Mouse (Mus musculus) liver, embryonic 16.5 days (tissue): ENCODE measurements at regions not wholly inside any gene's neighbourhood (a gene's known extent, or its start where the extent isn't known, plus 50 kb on each side); places are given as distances from the start of the nearest gene placed in this dataset.
"Not testable (repeated sequence)": the region's sequence is repeated elsewhere in the genome, so short reads cannot be mapped to it uniquely, and the experiment has no call there.

Experiments used
- ATAC-seq: fragments of 200-750 bp; cut with Nextera tagmentation; 2 replicates; pipeline ENCODE4 v1.8.0; 2017; ENCODE audit warnings: low read depth, mild to moderate bottlenecking, moderate number of reproducible peaks, moderate library complexity
- H3K27ac ChIP-seq: fragments of 300-500 bp; sonication (generic); 2 replicates; pipeline ENCODE4 v1.5.1; 2014; ENCODE audit warnings: mild to moderate bottlenecking, low read length
- H3K27me3 ChIP-seq: fragments of 300-500 bp; sonication (generic); 2 replicates; pipeline ENCODE4 v1.6.1; 2014; ENCODE audit warnings: low read depth, low read length, mixed read lengths; ENCODE audit not compliant: control insufficient read depth, insufficient read depth
- H3K36me3 ChIP-seq: fragments of 300-500 bp; sonication (generic); 2 replicates; pipeline ENCODE4 v1.6.1; 2014; ENCODE audit warnings: mild to moderate bottlenecking; ENCODE audit not compliant: control insufficient read depth, insufficient read depth
- H3K4me1 ChIP-seq: fragments of 300-500 bp; sonication (generic); 2 replicates; pipeline ENCODE4 v1.6.1; 2014; ENCODE audit warnings: low read depth, low read length, mixed read lengths; ENCODE audit not compliant: control insufficient read depth
- H3K4me2 ChIP-seq: fragments of 300-500 bp; sonication (generic); 2 replicates; pipeline ENCODE4 v1.6.1; 2014; ENCODE audit warnings: low read depth, low read length, mixed read lengths
- H3K4me3 ChIP-seq: fragments of 300-500 bp; sonication (generic); 2 replicates; pipeline ENCODE4 v1.5.1; 2014; ENCODE audit warnings: low read depth, mild to moderate bottlenecking, low read length
- H3K9ac ChIP-seq: fragments of 300-500 bp; sonication (generic); 2 replicates; pipeline ENCODE4 v1.6.1; 2014; ENCODE audit warnings: low read depth, low read length
- H3K9me3 ChIP-seq: fragments of 300-500 bp; sonication (generic); replicated peaks from 2 replicates; pipeline ENCODE4 v1.6.1; 2016; ENCODE audit warnings: low read length; ENCODE audit not compliant: control insufficient read depth
- WGBS: fragments of 180-500 bp; shearing (Covaris S2); extraction: QIAGEN DNeasy Blood & Tissue Kit; methylation state at CpG from one replicate; pipeline ENCODE4 v1.1.7; 2014; ENCODE audit not compliant: insufficient replicate concordance; 5-methylcytosine and 5-hydroxymethylcytosine counted together

- 54% methylated on average over 1 of the region's 1 CpGs for WGBS
- Histone ChIP-seq H3K27ac (no peak overlapping the region), H3K4me2 (no peak overlapping the region), H3K9ac (no peak overlapping the region), H3K27me3 (no peaks in the 10 kb centered on the region), H3K4me1 (no peaks in the 10 kb centered on the region), H3K36me3 (no peaks in the 10 kb centered on the region), H3K4me3 (no peak overlapping the region), H3K9me3 (no peaks in the 10 kb centered on the region)
- ATAC-seq = no peak
These were observed 146.0 kb upstream of the Pcsk5 start for GRCm38 (mm10) chr19:17983416-17983815.

GRCm38 (mm10) chr19:17965566-17965965 lies 128.1 kb upstream of the Pcsk5 start:
- no peaks in the 10 kb centered on the region for H3K9me3 ChIP-seq
- no peak overlapping the region for H3K4me3 ChIP-seq
- no peak overlapping the region for H3K27ac ChIP-seq
- WGBS = 42% methylated on average over 1 of the region's 1 CpGs
- no peaks in the 10 kb centered on the region for H3K27me3 ChIP-seq
- ATAC-seq = no peak
- no peak overlapping the region for H3K4me2 ChIP-seq
- no peaks in the 10 kb centered on the region for H3K36me3 ChIP-seq
- H3K4me1 ChIP-seq = no peaks in the 10 kb centered on the region
- H3K9ac ChIP-seq = no peak overlapping the region

DNA sequence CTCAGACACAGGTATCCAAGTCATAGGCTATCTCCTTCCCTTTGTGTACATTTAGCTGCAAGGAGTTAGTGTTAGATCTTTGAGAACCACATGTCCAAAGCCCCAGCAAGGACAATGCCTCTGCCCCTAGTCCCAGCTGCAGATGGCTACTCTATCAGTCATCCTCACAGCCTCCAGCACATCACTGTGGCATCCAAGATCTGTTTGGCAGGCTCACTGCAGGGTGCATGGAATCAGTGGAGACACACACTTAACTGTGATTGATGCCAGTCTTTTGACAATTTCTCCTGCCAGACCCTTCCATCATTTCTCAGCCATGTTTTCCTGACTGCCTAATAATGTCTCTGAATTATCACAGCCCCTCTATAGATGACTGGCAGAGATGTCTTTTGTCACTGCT lies 121.0 kb upstream of the Pcsk5 start:
- no peaks in the 10 kb centered on the region for H3K36me3 ChIP-seq
- no peak overlapping the region for H3K4me3 ChIP-seq
- no peak overlapping the region for H3K27ac ChIP-seq
- ATAC-seq = no peak
- H3K4me2 ChIP-seq = no peak overlapping the region
- no peak overlapping the region for H3K9ac ChIP-seq
- H3K4me1 ChIP-seq = no peaks in the 10 kb centered on the region
- H3K27me3 ChIP-seq = no peaks in the 10 kb centered on the region
- no peaks in the 10 kb centered on the region for H3K9me3 ChIP-seq

GRCm38 (mm10) chr19:17932665-17933064 lies 95.2 kb upstream of the Pcsk5 start:
- H3K9ac ChIP-seq = no peak overlapping the region
- H3K4me3 ChIP-seq = no peak overlapping the region
- H3K4me2 ChIP-seq = no peak overlapping the region
- no peaks in the 10 kb centered on the region for H3K4me1 ChIP-seq
- H3K27me3 ChIP-seq = no peaks in the 10 kb centered on the region
- WGBS = 53% methylated on average over 4 of the region's 4 CpGs
- no peak for ATAC-seq
- no peaks in the 10 kb centered on the region for H3K36me3 ChIP-seq
- H3K9me3 ChIP-seq = no peaks in the 10 kb centered on the region
- no peak overlapping the region for H3K27ac ChIP-seq

DNA sequence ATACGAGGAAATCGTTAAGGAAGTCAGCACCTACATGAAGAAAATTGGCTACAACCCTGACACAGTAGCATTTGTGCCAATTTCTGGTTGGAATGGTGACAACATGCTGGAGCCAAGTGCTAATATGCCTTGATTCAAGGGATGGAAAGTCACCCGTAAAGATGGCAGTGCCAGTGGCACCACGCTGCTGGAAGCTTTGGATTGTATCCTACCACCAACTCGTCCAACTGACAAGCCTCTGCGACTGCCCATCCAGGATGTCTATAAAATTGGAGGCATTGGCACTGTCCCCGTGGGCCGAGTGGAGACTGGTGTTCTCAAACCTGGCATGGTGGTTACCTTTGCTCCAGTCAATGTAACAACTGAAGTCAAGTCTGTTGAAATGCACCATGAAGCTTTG lies 89.7 kb upstream of the Pcsk5 start:
- not testable (repeated sequence) for H3K9ac ChIP-seq, H3K27me3 ChIP-seq, H3K4me1 ChIP-seq, H3K36me3 ChIP-seq, H3K4me3 ChIP-seq, ATAC-seq, H3K4me2 ChIP-seq, H3K9me3 ChIP-seq, H3K27ac ChIP-seq
- 70% methylated on average over 8 of the region's 8 CpGs for WGBS

GRCm38 (mm10) chr19:17907579-17907978 lies 70.1 kb upstream of the Pcsk5 start:
- Histone ChIP-seq H3K27me3 (no peaks in the 10 kb centered on the region), H3K36me3 (no peaks in the 10 kb centered on the region), H3K9ac (no peak overlapping the region), H3K9me3 (no peaks in the 10 kb centered on the region), H3K4me3 (no peak overlapping the region), H3K4me2 (no peak overlapping the region), H3K27ac (no peak overlapping the region), H3K4me1 (no peaks in the 10 kb centered on the region)
- 59% methylated on average over 1 of the region's 1 CpGs for WGBS
- ATAC-seq = no peak

DNA sequence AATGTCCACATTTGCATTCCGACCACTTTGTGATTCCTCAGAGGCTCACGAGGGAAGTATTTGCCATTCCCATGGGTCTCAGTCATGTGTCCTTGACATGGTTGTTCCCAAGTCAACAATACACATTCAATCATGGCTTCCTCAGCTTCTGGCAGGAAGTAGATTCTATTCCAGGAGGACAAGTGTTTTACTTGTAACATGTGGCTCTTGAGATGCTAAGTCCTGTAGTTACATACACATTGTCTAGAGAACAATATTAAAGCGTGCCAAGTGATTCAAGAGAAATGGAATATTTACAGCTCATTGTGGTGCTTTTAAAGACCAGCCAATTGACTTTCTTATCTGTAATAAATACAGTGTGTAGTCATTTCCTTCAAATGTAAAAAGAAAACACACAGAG lies 66.7 kb upstream of the Pcsk5 start:
- 37% methylated on average over 3 of the region's 3 CpGs for WGBS
- ATAC-seq = no peak
- no peak overlapping the region for H3K4me2 ChIP-seq
- no peaks in the 10 kb centered on the region for H3K36me3 ChIP-seq
- H3K9me3 ChIP-seq = no peaks in the 10 kb centered on the region
- H3K4me3 ChIP-seq = no peak overlapping the region
- no peaks in the 10 kb centered on the region for H3K27me3 ChIP-seq
- H3K27ac ChIP-seq = no peak overlapping the region
- no peak overlapping the region for H3K9ac ChIP-seq
- H3K4me1 ChIP-seq = no peaks in the 10 kb centered on the region

GRCm38 (mm10) chr19:17892615-17893014 lies 55.2 kb upstream of the Pcsk5 start:
- no peaks in the 10 kb centered on the region for H3K27me3 ChIP-seq
- H3K4me1 ChIP-seq = no peaks in the 10 kb centered on the region
- H3K4me2 ChIP-seq = no peak overlapping the region
- H3K4me3 ChIP-seq = no peak overlapping the region
- H3K9ac ChIP-seq = no peak overlapping the region
- no peaks in the 10 kb centered on the region for H3K9me3 ChIP-seq
- H3K27ac ChIP-seq = no peak overlapping the region
- H3K36me3 ChIP-seq = no peaks in the 10 kb centered on the region
- no peak for ATAC-seq
